Mouse (Mus musculus): Measurements from ENCODE around the gene Prkag2.

- no peak for TF ChIP-seq CTCF (IDR thresholded peaks at IDR 0.05; ENCODE audit: control insufficient read depth, insufficient read depth, low read length)
- no peak for TF ChIP-seq POLR2A (IDR thresholded peaks at IDR 0.05; ENCODE audit: borderline replicate concordance, control insufficient read depth, low read depth, low read length)
These were observed 204.8 kb downstream of the Prkag2 start for GRCm38 (mm10) chr5:24895606-24896005.

Data from bone marrow, adult 2 months (tissue).